Comparison of ENCODE assay signal across 10 mouse cellular contexts in genomic region chr4:43695249-43695671, GRCm38 (mm10). TPM values are rescaled to one million over a fixed set of nuclear protein-coding genes. Genes with fewer than 3 reads are reported as not detected.
A peak's percentile ranks its signal among the peaks of the same experiment; 100 is the strongest.
DNase-seq lines count a peak whose midpoint lies in the region; ATAC-seq lines count a peak whose summit lies in the region.
"Had no signal": no experiment of that assay in that cellular context is flagged by ENCODE, and none has a peak within 500 bp of the region (broad histone marks: within the 10 kb centered on the region; RNA-seq: fewer than 3 reads in every experiment).

No protein-coding gene starts in this region.

- peak; percentile 75 for DNase-seq in midbrain, embryonic 11.5 days (ENCODE audit: low spot score, missing footprints)
- DNase-seq in heart, adult 8-10 months (ENCODE audit: low spot score): peak; percentile 32
- DNase-seq in kidney, adult 9 months: peak; percentile 66
- peak; percentile 83 for DNase-seq in lung, postnatal 36 days
- no peak for DNase-seq in neural tube, embryonic 10.5 days (ENCODE audit: extremely low spot score, low spot score)
- DNase-seq in hindbrain, embryonic 11.5 days (ENCODE audit: low spot score): no peak
- no peak for DNase-seq in cerebellum, postnatal 14 days

- 37% methylated on average over 9 of the region's 9 CpGs for WGBS in midbrain, embryonic 11.5 days
- WGBS in midbrain, embryonic 16.5 days: 25% methylated on average over 9 of the region's 9 CpGs
- WGBS in hindbrain, embryonic 11.5 days: 38% methylated on average over 9 of the region's 9 CpGs

- no peaks in the 10 kb centered on the region for H3K9me3 ChIP-seq in midbrain, embryonic 11.5 days (ENCODE audit: control insufficient read depth, low read length)
- no peaks in the 10 kb centered on the region for H3K9me3 ChIP-seq in midbrain, embryonic 16.5 days (replicated peaks; ENCODE audit: control insufficient read depth, low read length, poor library complexity, severe bottlenecking)
- H3K9me3 ChIP-seq in hindbrain, embryonic 11.5 days (ENCODE audit: control insufficient read depth, low read length): no peaks in the 10 kb centered on the region
- H3K9me3 ChIP-seq: liver, embryonic 15.5 days had no signal

- H3K4me1 ChIP-seq in midbrain, embryonic 11.5 days (ENCODE audit: control insufficient read depth, insufficient read depth, low read length): no peaks in the 10 kb centered on the region
- H3K4me1 ChIP-seq in midbrain, embryonic 16.5 days (ENCODE audit: control insufficient read depth, insufficient read depth, low read length): no peaks in the 10 kb centered on the region
- no peaks in the 10 kb centered on the region for H3K4me1 ChIP-seq in hindbrain, embryonic 11.5 days (replicated peaks; ENCODE audit: control insufficient read depth, insufficient read depth, low read length)

- ATAC-seq in midbrain, embryonic 11.5 days (ENCODE audit: low FRiP score): no peak
- no peak for ATAC-seq in midbrain, embryonic 16.5 days
- ATAC-seq in hindbrain, embryonic 11.5 days (ENCODE audit: low FRiP score): no peak

- no peaks in the 10 kb centered on the region for H3K27me3 ChIP-seq in midbrain, embryonic 11.5 days (ENCODE audit: control insufficient read depth, insufficient read depth, low read length)
- H3K27me3 ChIP-seq in midbrain, embryonic 16.5 days (ENCODE audit: control insufficient read depth, insufficient read depth, low read depth, low read length): no peaks in the 10 kb centered on the region
- no peaks in the 10 kb centered on the region for H3K27me3 ChIP-seq in hindbrain, embryonic 11.5 days (ENCODE audit: control insufficient read depth, insufficient read depth, low read length)

- H3K36me3 ChIP-seq in midbrain, embryonic 11.5 days (ENCODE audit: control insufficient read depth, insufficient read depth, low read length): no peaks in the 10 kb centered on the region
- peaks cover 5% of the 10 kb centered on the region for H3K36me3 ChIP-seq in midbrain, embryonic 16.5 days (ENCODE audit: control insufficient read depth, insufficient read depth, low read length)
- H3K36me3 ChIP-seq in hindbrain, embryonic 11.5 days (ENCODE audit: control insufficient read depth, insufficient read depth, low read length): no peaks in the 10 kb centered on the region
- H3K36me3 ChIP-seq: liver, embryonic 15.5 days had no signal

- H3K4me2 ChIP-seq in midbrain, embryonic 11.5 days: no peak overlapping the region
- no peak overlapping the region for H3K4me2 ChIP-seq in midbrain, embryonic 16.5 days (ENCODE audit: low read length)
- H3K4me2 ChIP-seq in hindbrain, embryonic 11.5 days (replicated peaks; ENCODE audit: low read depth, low read length): no peak overlapping the region
- H3K4me2 ChIP-seq: liver, embryonic 15.5 days had no signal

- H3K27ac ChIP-seq in midbrain, embryonic 11.5 days (ENCODE audit: low read depth, low read length): no peak overlapping the region
- no peak overlapping the region for H3K27ac ChIP-seq in midbrain, embryonic 16.5 days (ENCODE audit: low read length)
- no peak overlapping the region for H3K27ac ChIP-seq in hindbrain, embryonic 11.5 days (ENCODE audit: low read depth, low read length)
- H3K27ac ChIP-seq: liver, embryonic 15.5 days had no signal

- H3K4me3 ChIP-seq in midbrain, embryonic 11.5 days (ENCODE audit: low read depth, low read length): no peak overlapping the region
- no peak overlapping the region for H3K4me3 ChIP-seq in midbrain, embryonic 16.5 days (ENCODE audit: low read depth, low read length)
- H3K4me3 ChIP-seq in hindbrain, embryonic 11.5 days (ENCODE audit: low read depth, low read length): no peak overlapping the region
- H3K4me3 ChIP-seq: liver, embryonic 15.5 days had no signal

- no peak overlapping the region for H3K9ac ChIP-seq in midbrain, embryonic 11.5 days (ENCODE audit: low read length)
- no peak overlapping the region for H3K9ac ChIP-seq in midbrain, embryonic 16.5 days (ENCODE audit: low read depth, low read length)
- no peak overlapping the region for H3K9ac ChIP-seq in hindbrain, embryonic 11.5 days (ENCODE audit: low read depth, low read length)
- H3K9ac ChIP-seq: liver, embryonic 15.5 days had no signal

RNA-seq across cellular contexts. Expression of gene Olfr70, which starts 5.3 kb away (rescaled TPM):
- polyA plus RNA-seq in midbrain, embryonic 11.5 days (2014; fragmentation: Nextera tagmentation; extraction: Ambion mirVana): not detected in 2 replicates
- not detected in 2 replicates for polyA plus RNA-seq in midbrain, embryonic 16.5 days (2015; fragmentation: Nextera tagmentation; extraction: Ambion mirVana)
- total RNA-seq in heart, adult 8-10 months (2022): not detected
- not detected in 2 replicates for polyA plus RNA-seq in hindbrain, embryonic 11.5 days (2014; fragmentation: Nextera tagmentation; extraction: Ambion mirVana)
- total RNA-seq: CH12.LX had no signal
- polyA plus RNA-seq: liver, embryonic 15.5 days had no signal

RNA-seq across cellular contexts. Expression of gene Olfr71, which starts 14.8 kb away (rescaled TPM):
- not detected in 2 replicates for polyA plus RNA-seq in midbrain, embryonic 11.5 days (2014; fragmentation: Nextera tagmentation; extraction: Ambion mirVana)
- 0.06 TPM in 1 of 2 replicates, not detected in the other for polyA plus RNA-seq in midbrain, embryonic 16.5 days (2015; fragmentation: Nextera tagmentation; extraction: Ambion mirVana)
- not detected for total RNA-seq in heart, adult 8-10 months (2022)
- not detected in 2 replicates for polyA plus RNA-seq in hindbrain, embryonic 11.5 days (2014; fragmentation: Nextera tagmentation; extraction: Ambion mirVana)
- total RNA-seq: CH12.LX had no signal
- polyA plus RNA-seq: liver, embryonic 15.5 days had no signal

RNA-seq across cellular contexts. Expression of gene Fam221b, which starts 26.3 kb away (rescaled TPM):
- 2.4 and 2.5 TPM in 2 replicates for polyA plus RNA-seq in midbrain, embryonic 11.5 days (2014; fragmentation: Nextera tagmentation; extraction: Ambion mirVana)
- 0.97 and 1.1 TPM in 2 replicates for polyA plus RNA-seq in midbrain, embryonic 16.5 days (2015; fragmentation: Nextera tagmentation; extraction: Ambion mirVana)
- total RNA-seq in heart, adult 8-10 months (2022): under 1 TPM; 0.14 to 0.38 (median 0.28) TPM
- 2.2 and 2.4 TPM in 2 replicates for polyA plus RNA-seq in hindbrain, embryonic 11.5 days (2014; fragmentation: Nextera tagmentation; extraction: Ambion mirVana)

RNA-seq across cellular contexts. Expression of gene Tmem8b, which starts 26.5 kb away (rescaled TPM):
- 4.4 and 4.5 TPM in 2 replicates for polyA plus RNA-seq in midbrain, embryonic 11.5 days (2014; fragmentation: Nextera tagmentation; extraction: Ambion mirVana)
- polyA plus RNA-seq in midbrain, embryonic 16.5 days (2015; fragmentation: Nextera tagmentation; extraction: Ambion mirVana): 14.9 and 15.8 TPM in 2 replicates
- total RNA-seq in heart, adult 8-10 months (2022): 10 to 100 TPM; 20.3 to 24.0 (median 21.7) TPM
- 5.7 and 7.2 TPM in 2 replicates for polyA plus RNA-seq in hindbrain, embryonic 11.5 days (2014; fragmentation: Nextera tagmentation; extraction: Ambion mirVana)

RNA-seq across cellular contexts. Expression of gene Hrct1, which starts 31.7 kb away (rescaled TPM):
- 0.11 and 0.25 TPM in 2 replicates for polyA plus RNA-seq in midbrain, embryonic 11.5 days (2014; fragmentation: Nextera tagmentation; extraction: Ambion mirVana)
- polyA plus RNA-seq in midbrain, embryonic 16.5 days (2015; fragmentation: Nextera tagmentation; extraction: Ambion mirVana): 0.29 and 0.34 TPM in 2 replicates
- total RNA-seq in heart, adult 8-10 months (2022): 1 to 10 TPM; 3.0 to 4.4 (median 4.3) TPM
- 0.17 and 0.19 TPM in 2 replicates for polyA plus RNA-seq in hindbrain, embryonic 11.5 days (2014; fragmentation: Nextera tagmentation; extraction: Ambion mirVana)
- total RNA-seq: CH12.LX had no signal

Comparison
In these comparisons a context has a peak if more than half of its experiments do, and no peak if none do; other contexts are left out.
1. DNase-seq: peak in midbrain, embryonic 11.5 days (single experiment), heart, adult 8-10 months (single experiment), kidney, adult 9 months (single experiment) and lung, postnatal 36 days (single experiment); none in neural tube, embryonic 10.5 days (single experiment), hindbrain, embryonic 11.5 days (single experiment) and cerebellum, postnatal 14 days (0 of 2).